Mouse (Mus musculus): ENCODE measurements around the gene Becn1. TPM values are rescaled to one million over a fixed set of nuclear protein-coding genes. Genes with fewer than 3 reads are reported as not detected.
A peak's percentile ranks its signal among the peaks of the same experiment; 100 is the strongest.

Gene Becn1
- polyA plus RNA-seq, 1 experiment from 2014 or later = 156 TPM

DNA sequence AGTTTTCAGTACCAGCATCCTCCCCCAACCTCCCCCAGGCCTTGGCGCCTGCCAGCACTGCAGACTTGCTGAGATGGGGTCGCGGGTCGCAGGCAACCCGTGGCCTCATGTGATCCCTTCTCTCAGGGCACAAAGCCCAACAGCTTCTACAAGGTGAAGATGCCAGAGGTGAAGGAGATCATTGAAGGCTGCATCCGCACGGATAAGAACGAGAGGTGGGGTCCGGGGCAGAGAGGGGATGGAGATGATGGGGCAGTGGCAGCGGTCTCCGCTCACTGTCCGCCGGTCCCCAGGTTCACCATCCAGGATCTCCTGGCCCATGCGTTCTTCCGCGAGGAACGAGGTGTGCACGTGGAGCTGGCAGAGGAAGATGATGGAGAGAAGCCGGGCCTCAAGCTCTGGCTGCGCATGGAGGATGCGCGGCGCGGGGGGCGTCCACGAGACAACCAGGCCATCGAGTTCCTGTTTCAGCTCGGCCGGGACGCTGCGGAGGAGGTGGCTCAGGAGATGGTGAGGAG is 37.1 kb downstream of the Becn1 start:
- peaks cover 4% of the 10 kb centered on the region; the same call in 1 of the 2 replicates for H3K27me3 ChIP-seq (ENCODE audit: insufficient read depth, low read length)
- 0 out of 2 replicates have a peak overlapping the region, but pooled peaks have one; percentile 5 for H3K9ac ChIP-seq (ENCODE audit: low read depth, low read length)
- H3K27ac ChIP-seq = no peak overlapping the region
- H3K9me3 ChIP-seq (replicated peaks; ENCODE audit: low read length) = no peaks in the 10 kb centered on the region
- whole genome bisulfite sequencing = 14% methylated on average over 31 of the region's 31 CpGs
- 0 out of 2 replicates have a peak, but pooled peaks cover 4% of the 10 kb centered on the region for H3K36me3 ChIP-seq (ENCODE audit: insufficient read depth, low read length)
- no peak for DNase-seq (ENCODE audit: low spot score)
- H3K4me1 ChIP-seq (replicated peaks; ENCODE audit: insufficient read depth, low read length) = peaks cover 26% of the 10 kb centered on the region
- ATAC-seq (replicated peaks; ENCODE audit: low FRiP score, low read depth) = no peak
- H3K4me3 ChIP-seq (replicated peaks; ENCODE audit: low read depth, low read length) = peak overlapping the region; percentile 4; the same call in 1 of the 2 replicates
- peak overlapping the region; percentile 47 for H3K4me2 ChIP-seq (ENCODE audit: low read length)
- TF ChIP-seq CTCF (IDR thresholded peaks at IDR 0.05; ENCODE audit: low read depth) = no peak

DNA sequence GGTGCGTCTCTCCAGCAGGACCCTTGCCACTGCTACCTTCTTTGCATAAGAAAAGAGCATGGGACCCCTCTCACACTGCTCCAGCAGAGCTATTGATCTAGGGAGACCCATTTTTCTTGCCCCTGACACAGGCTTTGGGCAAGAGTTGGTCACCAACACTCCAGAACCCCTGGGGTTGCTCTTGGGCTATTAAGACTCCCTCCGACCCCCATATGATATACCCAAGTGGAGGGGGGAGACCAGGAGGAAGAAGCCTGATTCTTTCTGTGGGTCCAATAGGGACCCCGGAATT is 38.2 kb downstream of the Becn1 start:
- Histone ChIP-seq H3K9ac (ENCODE audit: low read depth, low read length) (0 out of 2 replicates have a peak overlapping the region, but pooled peaks have one; percentile 43), H3K4me1 (replicated peaks; ENCODE audit: insufficient read depth, low read length) (peaks cover 33% of the 10 kb centered on the region), H3K4me2 (ENCODE audit: low read length) (peak overlapping the region; percentile 97; the same call in 1 of the 2 replicates), H3K4me3 (replicated peaks; ENCODE audit: low read depth, low read length) (peak overlapping the region; percentile 59; the same call in 1 of the 2 replicates), H3K27me3 (ENCODE audit: insufficient read depth, low read length) (peaks cover 4% of the 10 kb centered on the region; the same call in 1 of the 2 replicates), H3K9me3 (replicated peaks; ENCODE audit: low read length) (no peaks in the 10 kb centered on the region), H3K27ac (no peak overlapping the region), H3K36me3 (ENCODE audit: insufficient read depth, low read length) (0 out of 2 replicates have a peak, but pooled peaks cover 4% of the 10 kb centered on the region)
- 46% methylated on average over 3 of the region's 3 CpGs for WGBS
- TF ChIP-seq CTCF (IDR thresholded peaks at IDR 0.05; ENCODE audit: low read depth) = no peak
- DNase-seq (ENCODE audit: low spot score) (no peak), ATAC-seq (replicated peaks; ENCODE audit: low FRiP score, low read depth) (no peak)

DNA sequence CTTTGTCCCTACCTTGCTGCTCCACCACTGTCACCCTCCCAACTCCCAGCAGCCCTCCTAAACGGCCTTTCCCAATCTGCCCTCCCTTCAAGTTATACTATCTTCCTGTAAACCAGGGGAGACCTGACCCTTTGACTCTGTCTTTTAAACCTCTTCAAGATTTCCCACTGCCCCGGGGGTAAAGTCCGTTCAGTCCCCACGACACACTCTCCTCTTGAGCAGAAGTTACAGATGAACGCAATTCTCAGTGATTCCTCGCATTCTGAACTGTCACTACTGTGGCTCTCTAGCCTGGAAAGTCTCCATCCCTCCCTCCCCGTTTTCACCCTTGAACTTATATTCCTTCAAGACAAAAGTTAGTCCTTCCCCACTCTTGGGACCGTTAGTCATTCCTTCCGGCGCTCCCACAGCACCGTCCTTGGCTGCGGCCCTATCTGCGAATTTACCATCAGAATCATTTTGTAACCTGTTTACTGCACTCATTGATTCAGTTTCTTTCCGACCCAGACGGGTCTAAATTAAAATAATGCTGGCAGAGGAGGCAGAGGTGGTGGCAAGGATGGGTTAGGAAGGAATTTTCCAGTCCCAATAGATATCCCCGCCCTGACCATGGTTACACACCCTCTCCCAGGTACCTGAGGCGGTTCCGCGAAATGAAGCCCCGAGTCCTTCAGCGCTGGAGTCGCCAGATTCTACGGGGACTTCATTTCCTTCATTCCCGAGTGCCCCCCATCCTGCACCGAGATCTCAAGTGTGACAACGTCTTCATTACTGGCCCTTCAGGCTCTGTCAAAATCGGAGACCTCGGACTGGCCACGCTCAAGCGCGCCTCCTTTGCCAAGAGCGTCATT is 38.7 kb downstream of the Becn1 start:
- Histone ChIP-seq H3K4me3 (replicated peaks; ENCODE audit: low read depth, low read length) (peak overlapping the region; percentile 59), H3K4me2 (ENCODE audit: low read length) (peak overlapping the region; percentile 97), H3K9ac (ENCODE audit: low read depth, low read length) (peak overlapping the region; percentile 43; the same call in 1 of the 2 replicates), H3K27me3 (ENCODE audit: insufficient read depth, low read length) (peaks cover 4% of the 10 kb centered on the region; the same call in 1 of the 2 replicates), H3K4me1 (replicated peaks; ENCODE audit: insufficient read depth, low read length) (peaks cover 37% of the 10 kb centered on the region), H3K27ac (no peak overlapping the region), H3K9me3 (replicated peaks; ENCODE audit: low read length) (no peaks in the 10 kb centered on the region), H3K36me3 (ENCODE audit: insufficient read depth, low read length) (0 out of 2 replicates have a peak, but pooled peaks cover 4% of the 10 kb centered on the region)
- no peak for TF ChIP-seq CTCF (IDR thresholded peaks at IDR 0.05; ENCODE audit: low read depth)
- 24% methylated on average over 32 of the region's 32 CpGs for WGBS
- DNase-seq (ENCODE audit: low spot score) = no peak
- no peak for ATAC-seq (replicated peaks; ENCODE audit: low FRiP score, low read depth)

DNA sequence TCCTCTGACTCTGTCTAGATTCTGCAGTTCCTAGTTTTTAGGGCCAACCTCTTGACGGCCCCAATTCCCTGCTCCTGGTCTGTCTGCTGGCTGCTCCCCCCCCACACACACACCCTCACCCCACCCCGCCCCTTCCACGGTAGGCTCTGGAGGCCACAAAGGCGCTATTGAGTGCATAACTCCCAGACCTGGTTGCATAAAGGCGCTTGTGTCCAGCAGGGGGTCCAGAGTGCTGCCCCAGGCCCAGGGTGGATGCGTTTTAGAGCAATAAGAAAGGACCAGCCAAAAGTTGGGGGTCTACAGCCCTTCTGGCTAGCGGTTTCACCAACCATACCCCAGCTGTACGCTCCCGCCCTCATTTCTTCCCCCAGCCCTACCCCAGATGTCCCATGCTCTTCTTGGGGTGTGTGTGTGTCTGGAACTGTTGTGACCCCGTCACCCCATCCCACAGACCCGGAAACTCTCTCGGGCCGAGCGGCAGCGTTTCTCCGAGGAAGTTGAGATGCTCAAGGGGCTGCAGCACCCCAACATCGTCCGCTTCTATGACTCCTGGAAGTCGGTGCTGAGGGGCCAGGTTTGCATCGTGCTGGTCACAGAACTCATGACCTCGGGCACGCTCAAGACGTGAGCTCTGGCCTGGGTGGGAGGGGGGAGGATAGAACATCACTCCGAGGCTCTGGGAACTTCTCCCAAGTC is 39.7 kb downstream of the Becn1 start:
- H3K9me3 ChIP-seq (replicated peaks; ENCODE audit: low read length) = no peaks in the 10 kb centered on the region
- H3K9ac ChIP-seq (ENCODE audit: low read depth, low read length) = peak overlapping the region; percentile 57
- peak overlapping the region; percentile 59 for H3K4me3 ChIP-seq (replicated peaks; ENCODE audit: low read depth, low read length)
- peaks cover 4% of the 10 kb centered on the region; the same call in 1 of the 2 replicates for H3K27me3 ChIP-seq (ENCODE audit: insufficient read depth, low read length)
- no peak for ATAC-seq (replicated peaks; ENCODE audit: low FRiP score, low read depth)
- DNase-seq (ENCODE audit: low spot score) = no peak
- WGBS = 8% methylated on average over 24 of the region's 24 CpGs
- no peak overlapping the region; the same call in 1 of the 2 replicates for H3K27ac ChIP-seq
- H3K4me1 ChIP-seq (replicated peaks; ENCODE audit: insufficient read depth, low read length) = peaks cover 37% of the 10 kb centered on the region
- peak overlapping the region; percentile 97 for H3K4me2 ChIP-seq (ENCODE audit: low read length)
- TF ChIP-seq CTCF (IDR thresholded peaks at IDR 0.05; ENCODE audit: low read depth) = peak; percentile 38
- 0 out of 2 replicates have a peak, but pooled peaks cover 4% of the 10 kb centered on the region for H3K36me3 ChIP-seq (ENCODE audit: insufficient read depth, low read length)

DNA sequence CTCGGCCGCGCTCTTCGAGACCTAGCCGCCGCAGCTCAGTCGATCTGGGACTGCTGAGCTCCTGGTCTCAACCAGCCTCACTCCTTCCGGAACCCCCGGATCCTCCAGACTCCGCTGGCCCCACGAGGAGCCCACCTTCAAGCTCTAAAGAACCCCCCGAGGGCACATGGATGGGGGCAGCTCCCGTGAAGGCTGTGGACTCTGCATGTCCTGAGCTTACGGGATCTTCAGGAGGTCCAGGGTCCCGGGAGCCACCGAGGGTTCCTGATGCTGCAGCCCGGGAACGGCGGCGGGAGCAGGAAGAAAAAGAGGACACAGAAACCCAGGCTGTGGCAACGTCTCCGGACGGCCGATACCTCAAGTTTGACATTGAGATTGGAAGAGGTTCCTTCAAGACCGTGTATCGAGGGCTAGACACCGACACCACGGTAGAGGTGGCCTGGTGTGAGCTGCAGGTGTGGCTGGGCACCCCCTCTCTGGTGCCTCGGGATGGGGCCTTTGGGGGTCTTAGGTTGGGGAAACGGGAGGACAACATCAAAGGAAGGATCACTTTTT is 41.2 kb downstream of the Becn1 start:
- 0% methylated on average over 30 of the region's 30 CpGs for WGBS
- Histone ChIP-seq H3K4me1 (replicated peaks; ENCODE audit: insufficient read depth, low read length) (peaks cover 37% of the 10 kb centered on the region), H3K9ac (ENCODE audit: low read depth, low read length) (peak overlapping the region; percentile 88), H3K9me3 (replicated peaks; ENCODE audit: low read length) (no peaks in the 10 kb centered on the region), H3K4me3 (replicated peaks; ENCODE audit: low read depth, low read length) (peak overlapping the region; percentile 59), H3K27me3 (ENCODE audit: insufficient read depth, low read length) (peaks cover 4% of the 10 kb centered on the region; the same call in 1 of the 2 replicates), H3K4me2 (ENCODE audit: low read length) (peak overlapping the region; percentile 97), H3K36me3 (ENCODE audit: insufficient read depth, low read length) (0 out of 2 replicates have a peak, but pooled peaks cover 7% of the 10 kb centered on the region), H3K27ac (peak overlapping the region; percentile 90)
- no peak for DNase-seq (ENCODE audit: low spot score)
- ATAC-seq (replicated peaks; ENCODE audit: low FRiP score, low read depth) = no peak
- no peak for TF ChIP-seq CTCF (IDR thresholded peaks at IDR 0.05; ENCODE audit: low read depth)
